Mouse (Mus musculus) stomach, embryonic 16.5 days (tissue): Measurements from ENCODE around the gene Hba-a2. TPM values are rescaled to one million over a fixed set of nuclear protein-coding genes. Genes with fewer than 3 reads are reported as not detected.

Source experiments
- ATAC-seq: fragments of 200-750 bp; cut with Nextera tagmentation; 2 replicates; pipeline ENCODE4 v1.8.0; 2017; ENCODE audit warnings: moderate number of reproducible peaks, moderate TSS enrichment; ENCODE audit not compliant: insufficient read depth, low FRiP score
- H3K27ac ChIP-seq: fragments of 300-500 bp; sonication (generic); 2 replicates; pipeline ENCODE4 v1.5.1; 2014; ENCODE audit warnings: low read length
- H3K27me3 ChIP-seq: fragments of 300-500 bp; sonication (generic); 2 replicates; pipeline ENCODE4 v1.6.1; 2014; ENCODE audit warnings: low read length, control low read depth, mixed read lengths; ENCODE audit not compliant: control insufficient read depth, insufficient read depth
- H3K36me3 ChIP-seq: fragments of 300-500 bp; sonication (generic); 2 replicates; pipeline ENCODE4 v1.6.1; 2014; ENCODE audit warnings: low read length; ENCODE audit not compliant: control insufficient read depth, insufficient read depth
- H3K4me1 ChIP-seq: fragments of 300-500 bp; sonication (generic); 2 replicates; pipeline ENCODE4 v1.6.1; 2014; ENCODE audit warnings: low read length, control low read depth, mixed read lengths; ENCODE audit not compliant: control insufficient read depth, insufficient read depth
- H3K4me2 ChIP-seq: fragments of 300-500 bp; sonication (generic); 2 replicates; pipeline ENCODE4 v1.6.1; 2014; ENCODE audit warnings: low read depth, low read length, mixed read lengths
- H3K4me3 ChIP-seq: fragments of 300-500 bp; sonication (generic); replicated peaks from 2 replicates; pipeline ENCODE4 v1.5.1; 2014; ENCODE audit warnings: mild to moderate bottlenecking, low read length
- H3K9ac ChIP-seq: fragments of 300-500 bp; sonication (generic); 2 replicates; pipeline ENCODE4 v1.6.1; 2014; ENCODE audit warnings: low read length
- H3K9me3 ChIP-seq: fragments of 300-500 bp; sonication (generic); replicated peaks from 2 replicates; pipeline ENCODE4 v1.6.1; 2016; ENCODE audit warnings: low read length, control low read depth; ENCODE audit not compliant: control insufficient read depth
- WGBS: fragments of 180-500 bp; shearing (Covaris S2); extraction: QIAGEN DNeasy Blood & Tissue Kit; methylation state at CpG from one replicate; pipeline ENCODE4 v1.1.7; 2014; 5-methylcytosine and 5-hydroxymethylcytosine counted together
- polyA plus RNA-seq: library from polyadenylated mRNA; unstranded; fragments of >200 nt; fragmentation: Nextera tagmentation; extraction: Ambion mirVana; gene quantifications from 2 replicates; pipeline ENCODE4 v1.2.1, GENCODE M21; 2015

The Hba-a2 gene
- polyA plus RNA-seq, 1 experiment from 2014 or later: 13,964 TPM

GRCm38 (mm10) chr11:32300279-32301267 lies 4.3 kb downstream of the Hba-a2 start:
- Histone ChIP-seq H3K4me2 (peak overlapping the region; percentile 49), H3K4me1 (no peaks in the 10 kb centered on the region), H3K9ac (no peak overlapping the region), H3K4me3 (no peak overlapping the region), H3K36me3 (no peaks in the 10 kb centered on the region), H3K9me3 (no peaks in the 10 kb centered on the region), H3K27ac (no peak overlapping the region), H3K27me3 (0 out of 2 replicates have a peak, but pooled peaks cover 4% of the 10 kb centered on the region)
- WGBS: 53% methylated on average over 14 of the region's 17 CpGs
- no peak for ATAC-seq

GRCm38 (mm10) chr11:32301506-32301905 lies 5.2 kb downstream of the Hba-a2 start:
- Histone ChIP-seq H3K9me3 (no peaks in the 10 kb centered on the region), H3K4me2 (no peak overlapping the region), H3K9ac (no peak overlapping the region), H3K36me3 (no peaks in the 10 kb centered on the region), H3K4me3 (no peak overlapping the region), H3K27ac (no peak overlapping the region), H3K27me3 (0 out of 2 replicates have a peak, but pooled peaks cover 4% of the 10 kb centered on the region), H3K4me1 (no peaks in the 10 kb centered on the region)
- no peak for ATAC-seq
- 68% methylated on average over 1 of the region's 1 CpGs for WGBS

- Histone ChIP-seq H3K9ac (no peak overlapping the region), H3K4me1 (no peaks in the 10 kb centered on the region), H3K4me2 (no peak overlapping the region), H3K36me3 (no peaks in the 10 kb centered on the region), H3K27ac (no peak overlapping the region), H3K9me3 (no peaks in the 10 kb centered on the region), H3K27me3 (0 out of 2 replicates have a peak, but pooled peaks cover 4% of the 10 kb centered on the region), H3K4me3 (no peak overlapping the region)
- WGBS: 42% methylated on average over 2 of the region's 2 CpGs
- no peak for ATAC-seq
These were observed 6.6 kb downstream of the Hba-a2 start for GRCm38 (mm10) chr11:32302824-32303419.

- no peak for ATAC-seq
- H3K36me3 ChIP-seq: no peaks in the 10 kb centered on the region
- no peak overlapping the region for H3K4me3 ChIP-seq
- no peak overlapping the region for H3K27ac ChIP-seq
- H3K9me3 ChIP-seq: no peaks in the 10 kb centered on the region
- H3K4me1 ChIP-seq: no peaks in the 10 kb centered on the region
- WGBS: 70% methylated on average over 1 of the region's 1 CpGs
- H3K27me3 ChIP-seq: 0 out of 2 replicates have a peak, but pooled peaks cover 4% of the 10 kb centered on the region
- H3K9ac ChIP-seq: no peak overlapping the region
- H3K4me2 ChIP-seq: no peak overlapping the region
These were observed 7.2 kb downstream of the Hba-a2 start for GRCm38 (mm10) chr11:32303455-32303854.

GRCm38 (mm10) chr11:32307006-32307405 lies 10.7 kb downstream of the Hba-a2 start:
- H3K27ac ChIP-seq: no peak overlapping the region
- WGBS: 70% methylated on average over 1 of the region's 1 CpGs
- no peaks in the 10 kb centered on the region for H3K9me3 ChIP-seq
- ATAC-seq: no peak
- no peak overlapping the region for H3K4me3 ChIP-seq
- H3K4me1 ChIP-seq: no peaks in the 10 kb centered on the region
- no peaks in the 10 kb centered on the region for H3K36me3 ChIP-seq
- H3K9ac ChIP-seq: no peak overlapping the region
- no peaks in the 10 kb centered on the region for H3K27me3 ChIP-seq
- no peak overlapping the region for H3K4me2 ChIP-seq

- no peak for ATAC-seq
- no peaks in the 10 kb centered on the region for H3K4me1 ChIP-seq
- no peaks in the 10 kb centered on the region for H3K9me3 ChIP-seq
- H3K4me3 ChIP-seq: no peak overlapping the region
- WGBS: 70% methylated on average over 4 of the region's 4 CpGs
- H3K36me3 ChIP-seq: no peaks in the 10 kb centered on the region
- H3K4me2 ChIP-seq: no peak overlapping the region
- no peaks in the 10 kb centered on the region for H3K27me3 ChIP-seq
- no peak overlapping the region for H3K9ac ChIP-seq
- no peak overlapping the region for H3K27ac ChIP-seq
These were observed 13.2 kb downstream of the Hba-a2 start for GRCm38 (mm10) chr11:32309446-32309845.

- no peak overlapping the region for H3K27ac ChIP-seq
- no peaks in the 10 kb centered on the region for H3K9me3 ChIP-seq
- no peak overlapping the region for H3K9ac ChIP-seq
- no peak overlapping the region for H3K4me3 ChIP-seq
- no peaks in the 10 kb centered on the region for H3K27me3 ChIP-seq
- no peaks in the 10 kb centered on the region for H3K36me3 ChIP-seq
- ATAC-seq: no peak
- H3K4me2 ChIP-seq: no peak overlapping the region
- WGBS: 64% methylated on average over 3 of the region's 3 CpGs
- H3K4me1 ChIP-seq: no peaks in the 10 kb centered on the region
These were observed 13.6 kb downstream of the Hba-a2 start for GRCm38 (mm10) chr11:32309928-32310327.

GRCm38 (mm10) chr11:32316009-32316408 lies 19.7 kb downstream of the Hba-a2 start:
- no peak overlapping the region for H3K9ac ChIP-seq
- no peak overlapping the region for H3K4me3 ChIP-seq
- H3K4me1 ChIP-seq: no peaks in the 10 kb centered on the region
- H3K27me3 ChIP-seq: no peaks in the 10 kb centered on the region
- no peak overlapping the region for H3K4me2 ChIP-seq
- H3K9me3 ChIP-seq: no peaks in the 10 kb centered on the region
- ATAC-seq: no peak
- no peak overlapping the region for H3K27ac ChIP-seq
- H3K36me3 ChIP-seq: no peaks in the 10 kb centered on the region
- 84% methylated on average over 3 of the region's 3 CpGs for WGBS
